Mouse (Mus musculus): ENCODE measurements around the gene Rhoc. TPM values are rescaled to one million over a fixed set of nuclear protein-coding genes. Genes with fewer than 3 reads are reported as not detected.
A peak's percentile ranks its signal among the peaks of the same experiment; 100 is the strongest.
"Not testable (repeated sequence)": the region's sequence is repeated elsewhere in the genome, so short reads cannot be mapped to it uniquely, and the experiment has no call there.

Rhoc gene
- total RNA-seq (2021) = 100 to 1,000 TPM in 1 of 2 experiments, 10 to 100 TPM in 1; 96.9 to 108 TPM

DNA sequence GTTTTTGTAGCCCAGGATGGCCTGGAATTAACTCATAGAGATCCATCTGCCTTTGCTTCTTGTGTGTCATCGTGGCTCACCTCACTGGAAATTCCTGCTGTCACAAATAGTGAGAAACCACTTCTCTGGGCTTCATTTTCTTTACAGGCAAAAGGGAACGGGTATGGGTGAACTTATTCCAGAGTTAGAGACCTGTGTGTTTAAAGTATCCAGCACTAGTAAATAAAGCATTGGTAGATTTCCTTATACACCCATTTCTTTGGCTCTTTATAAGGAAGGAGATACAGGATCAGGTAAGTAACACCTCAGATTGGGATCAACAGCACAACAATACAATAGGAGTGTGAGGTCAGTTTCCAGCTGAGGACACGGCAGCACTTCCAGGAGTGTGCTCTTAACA is at the start of gene Rhoc:
TSS of gene Rhoc (plus strand) at position 301 of the 400 bp plus-strand sequence.
- no peak for DNase-seq (ENCODE audit: low spot score)
- intact Hi-C loops (cut with DNase I) = loop anchor here (2.0 to 5.0 kb wide), 3 partner anchors 31 to 269 kb away; partner anchors contain the start of genes Capza1, Mov10 and St7l

DNA sequence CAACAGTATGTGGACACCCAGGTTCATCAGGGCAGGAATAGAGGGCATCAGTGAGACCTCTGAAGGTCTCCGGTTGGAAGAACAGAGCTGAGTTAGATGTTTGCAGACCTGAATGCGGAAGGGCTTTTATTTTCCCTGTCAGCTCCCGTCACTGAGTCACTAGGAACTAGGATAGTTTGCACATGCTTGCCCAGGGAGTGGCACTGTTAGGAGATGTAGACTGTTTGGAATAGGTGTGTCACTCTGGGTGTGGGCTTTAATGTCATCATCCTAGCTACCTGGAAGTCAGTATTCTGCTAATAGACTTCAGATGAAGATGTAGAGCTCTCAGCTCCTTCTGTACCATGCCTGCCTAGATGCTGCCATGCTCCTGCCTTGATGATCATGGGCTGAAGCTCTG is 46.2 kb upstream of the Rhoc start:
- DNase-seq (ENCODE audit: low spot score) = no peak
- intact Hi-C loops (cut with DNase I) = no loop called here

DNA sequence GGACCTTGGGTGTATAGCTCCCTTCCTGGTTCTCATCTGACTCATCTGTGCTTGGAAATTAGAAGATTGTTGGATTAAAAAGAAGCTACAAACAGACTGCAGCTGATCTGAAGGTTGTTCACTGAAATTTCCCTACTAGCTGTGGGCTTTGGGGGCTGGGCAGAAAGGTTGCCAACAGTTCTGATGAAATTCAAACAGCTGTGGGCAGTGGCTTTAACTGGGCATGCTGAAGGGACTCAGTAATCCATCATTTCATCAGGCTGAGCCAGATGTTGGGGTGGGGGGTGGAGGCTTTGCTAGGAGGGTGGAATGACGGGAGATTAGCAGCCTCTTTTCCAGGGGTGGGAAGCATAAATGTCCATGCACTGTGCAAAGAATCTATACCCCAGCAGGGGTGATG is 45.0 kb upstream of the Rhoc start:
- intact Hi-C loops (cut with DNase I) = no loop called here
- no peak for DNase-seq (ENCODE audit: low spot score)

DNA sequence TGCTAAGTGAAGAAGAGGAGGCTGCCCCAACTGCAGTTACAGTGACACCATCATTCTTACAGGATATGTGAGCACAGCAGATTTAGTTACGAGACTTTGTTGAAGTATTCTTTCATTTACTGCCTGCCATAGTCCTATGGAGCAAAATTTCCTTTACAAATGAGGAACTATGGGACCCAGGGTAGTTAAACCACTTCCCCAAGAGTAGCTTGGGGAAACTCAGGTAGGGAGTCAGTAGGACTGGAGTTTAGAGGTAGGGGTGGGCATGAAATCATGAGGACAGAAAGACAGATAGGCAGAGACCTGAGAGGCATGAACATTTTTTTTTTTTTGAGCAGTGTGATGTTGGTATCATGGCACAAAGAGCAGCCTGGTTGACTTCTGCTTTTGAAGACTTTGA is 44.3 kb upstream of the Rhoc start:
- no peak for DNase-seq (ENCODE audit: low spot score)
- intact Hi-C loops (cut with DNase I) = no loop called here

DNA sequence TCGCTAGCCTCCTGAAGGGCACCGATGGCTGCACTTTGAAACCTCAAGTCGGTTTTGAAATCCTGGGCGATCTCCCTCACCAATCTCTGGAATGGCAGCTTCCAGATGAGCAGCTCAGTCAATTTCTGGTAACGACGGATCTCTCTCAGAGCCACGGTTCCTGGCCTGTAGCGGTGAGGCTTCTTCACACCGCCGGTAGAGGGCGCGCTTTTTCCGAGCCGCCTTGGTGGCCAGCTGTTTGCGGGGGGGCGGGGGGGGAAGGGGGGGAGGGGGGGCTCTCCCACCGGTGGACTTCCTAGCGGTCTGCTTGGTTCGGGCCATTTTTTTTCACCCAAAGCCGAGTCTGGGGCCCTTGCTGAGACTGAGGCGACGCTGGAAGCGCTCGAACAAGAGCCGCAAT is 35.3 kb upstream of the Rhoc start:
- not testable (repeated sequence) for DNase-seq (ENCODE audit: low spot score)

DNA sequence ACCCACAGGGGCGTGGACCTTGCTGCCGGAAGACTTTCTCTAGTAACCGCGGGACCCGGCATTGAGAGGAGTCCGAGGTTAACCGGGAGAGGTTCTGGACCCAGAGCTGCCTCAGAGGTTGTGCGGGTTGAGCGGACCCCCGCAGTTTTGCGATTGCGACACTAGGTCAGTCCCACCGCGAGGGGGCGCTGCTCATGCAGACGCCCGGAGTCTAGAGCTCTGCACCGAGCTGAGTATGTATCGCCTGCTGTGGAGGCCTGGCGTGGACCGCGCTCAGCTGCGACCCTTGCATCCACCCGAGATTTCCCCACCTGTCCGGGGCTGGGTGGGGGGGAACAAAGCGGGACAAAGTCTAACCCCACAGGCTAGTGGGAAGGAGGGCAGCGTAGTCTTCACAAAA is 29.8 kb upstream of the Rhoc start:
- intact Hi-C loops (cut with DNase I) = no loop called here
- DNase-seq (ENCODE audit: low spot score) = peak; percentile 20

More for the DNA sequence above, 35.3 kb upstream of the Rhoc start:
- intact Hi-C loops (cut with DNase I) = not testable (repeated sequence)

DNA sequence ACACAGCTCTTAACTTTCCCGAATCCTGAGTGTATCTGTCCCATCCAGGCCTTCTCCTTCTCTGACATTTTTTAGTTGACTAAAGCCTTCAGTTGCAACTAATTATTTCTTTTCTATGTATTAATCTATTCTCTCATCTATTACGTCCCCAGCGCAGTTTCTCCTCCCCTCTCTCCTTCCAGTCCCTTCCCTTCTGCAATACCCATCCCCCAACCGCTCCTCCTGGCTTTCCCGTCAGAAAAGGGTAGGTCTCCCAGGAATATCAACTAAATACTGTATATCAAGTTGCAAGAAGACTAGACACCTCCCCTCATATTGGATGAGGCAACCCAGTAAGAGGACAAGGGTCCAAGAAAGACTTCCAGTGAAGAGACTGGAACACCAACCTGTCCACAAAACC is 29.3 kb upstream of the Rhoc start:
- DNase-seq (ENCODE audit: low spot score) = no peak
- intact Hi-C loops (cut with DNase I) = no loop called here

DNA sequence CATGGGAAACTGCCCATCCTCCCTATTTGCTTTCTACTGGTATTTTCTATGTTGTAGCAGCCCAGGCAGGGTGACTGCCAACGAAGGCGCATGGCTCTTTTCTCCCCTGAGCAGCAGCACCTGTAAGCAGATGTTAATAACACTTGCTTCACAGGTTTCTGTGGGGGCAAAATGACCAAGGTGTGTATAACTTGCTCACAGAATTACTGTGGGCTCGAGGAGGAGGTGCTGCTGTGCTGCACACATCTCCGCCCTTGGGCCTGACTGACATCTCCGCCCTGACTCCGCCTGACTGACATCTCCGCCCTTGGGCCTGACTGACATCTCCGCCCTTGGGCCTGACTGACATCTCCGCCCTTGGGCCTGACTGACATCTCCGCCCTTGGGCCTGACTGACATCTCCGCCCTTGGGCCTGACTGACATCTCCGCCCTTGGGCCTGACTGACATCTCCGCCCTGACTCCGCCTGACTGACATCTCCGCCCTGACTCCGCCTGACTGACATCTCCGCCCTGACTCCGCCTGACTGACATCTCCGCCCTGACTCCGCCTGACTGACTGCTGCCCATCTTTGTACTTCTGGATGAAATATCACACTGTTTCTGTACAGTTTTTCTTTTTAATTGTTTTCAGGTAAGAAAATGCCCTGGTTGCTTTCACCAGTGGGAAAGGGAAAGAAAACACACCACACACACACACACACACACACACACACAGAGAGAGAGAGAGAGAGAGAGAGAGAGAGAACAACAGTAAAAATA is 25.9 kb upstream of the Rhoc start:
- intact Hi-C loops (cut with DNase I); DNase-seq (ENCODE audit: low spot score): not testable (repeated sequence)

DNA sequence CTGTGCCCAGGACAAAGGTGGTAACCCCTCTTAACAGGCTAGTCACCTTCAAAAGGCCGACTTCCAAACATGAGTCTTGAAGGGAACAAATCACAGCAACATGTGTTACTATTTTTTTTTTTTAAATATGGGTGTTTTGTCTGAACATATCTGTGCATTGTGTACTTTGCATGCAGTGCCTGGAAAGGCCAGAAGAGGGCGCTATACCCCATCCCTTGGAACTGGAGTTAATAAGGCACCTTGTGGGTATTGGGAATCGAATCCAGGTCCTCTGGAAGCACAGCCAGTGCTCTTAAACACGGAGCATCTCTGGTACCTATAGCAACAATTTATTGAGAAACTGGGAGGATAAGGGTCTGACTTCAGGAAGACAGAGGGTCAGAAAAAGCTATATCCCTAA is 23.2 kb upstream of the Rhoc start:
- no peak for DNase-seq (ENCODE audit: low spot score)
- intact Hi-C loops (cut with DNase I) = no loop called here

DNA sequence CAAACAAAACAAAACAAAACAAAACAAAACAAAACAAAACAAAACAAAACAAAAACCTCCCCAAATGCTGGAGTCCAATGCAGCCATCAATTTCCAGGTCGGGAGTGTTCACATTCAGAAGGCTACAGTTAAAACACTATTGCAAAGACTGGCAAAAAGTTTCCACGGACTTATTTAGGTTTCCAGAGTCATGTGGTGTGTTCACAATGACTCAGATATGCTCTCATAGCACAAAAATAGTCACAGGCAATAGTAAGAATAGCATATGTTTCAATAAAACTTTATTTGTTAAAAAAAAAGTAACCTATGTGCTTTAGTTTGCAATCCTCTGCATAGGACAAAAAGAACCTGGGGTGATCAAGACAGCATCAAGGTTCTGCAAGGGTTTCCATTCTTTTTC is 21.0 kb upstream of the Rhoc start:
- DNase-seq (ENCODE audit: low spot score) = no peak
- intact Hi-C loops (cut with DNase I) = no loop called here

DNA sequence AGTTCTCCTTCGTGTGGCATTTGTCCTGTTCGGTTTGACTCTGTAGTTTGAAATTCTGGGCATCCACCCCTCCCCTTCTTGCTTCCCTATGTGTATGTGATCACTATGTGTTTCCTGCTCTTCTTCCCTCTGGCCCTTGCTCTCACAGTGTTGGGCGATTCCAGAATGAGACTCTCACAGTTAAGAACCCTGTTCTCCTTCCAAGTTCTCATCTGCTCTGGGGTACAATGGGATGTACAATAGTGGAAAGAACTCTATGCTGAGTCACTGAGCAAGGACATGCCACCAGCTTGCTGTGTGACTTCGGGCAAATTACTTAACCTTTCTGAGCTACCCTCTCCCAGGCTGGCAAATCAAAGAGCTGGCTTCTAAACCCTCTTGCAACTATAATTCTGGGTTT is 20.5 kb upstream of the Rhoc start:
- intact Hi-C loops (cut with DNase I) = no loop called here
- no peak for DNase-seq (ENCODE audit: low spot score)

DNA sequence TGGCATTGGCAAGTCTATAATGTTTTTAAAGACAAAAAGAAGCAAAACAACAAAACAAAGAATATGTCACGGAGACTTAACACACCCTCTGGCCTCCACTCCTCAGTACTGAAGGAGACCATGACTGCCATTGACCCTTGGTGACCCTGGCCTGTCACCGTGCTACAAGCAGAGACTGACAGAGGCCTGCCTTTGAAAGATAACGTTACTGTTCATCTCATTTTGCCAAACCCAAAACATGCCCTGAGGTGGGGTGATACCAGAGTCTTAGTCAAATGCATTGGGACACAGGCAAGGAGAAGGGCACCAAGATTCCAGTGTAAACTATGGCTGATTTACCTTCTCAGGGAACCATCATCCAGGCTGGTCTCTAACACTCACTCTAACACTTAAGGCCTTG is 19.0 kb upstream of the Rhoc start:
- intact Hi-C loops (cut with DNase I) = no loop called here

DNA sequence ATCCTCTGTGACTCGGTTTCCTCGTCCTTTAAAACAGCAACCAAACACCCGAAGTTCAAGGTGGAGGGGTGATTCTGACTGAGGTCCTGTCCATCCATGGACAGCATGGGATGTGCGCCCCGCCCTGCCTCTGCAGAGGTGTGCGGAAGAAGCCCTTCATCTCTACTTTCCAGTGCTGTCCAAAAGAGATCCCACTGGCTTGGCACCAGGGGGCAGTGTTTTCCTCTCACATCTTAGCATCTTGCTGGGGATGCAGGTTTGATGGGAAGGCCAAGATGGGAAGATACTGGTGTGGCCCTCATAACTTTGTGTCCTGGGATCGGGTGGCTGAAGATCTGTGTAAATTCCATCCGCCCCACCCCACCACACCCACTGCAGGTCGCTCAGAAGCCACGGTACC is 18.1 kb upstream of the Rhoc start:
- DNase-seq (ENCODE audit: low spot score) = no peak
- intact Hi-C loops (cut with DNase I) = loop anchor here (5.0 kb wide), 2 partner anchors 197 to 292 kb away; no protein-coding TSS in a partner anchor

More for the DNA sequence above, 19.0 kb upstream of the Rhoc start:
- DNase-seq (ENCODE audit: low spot score) = no peak

DNA sequence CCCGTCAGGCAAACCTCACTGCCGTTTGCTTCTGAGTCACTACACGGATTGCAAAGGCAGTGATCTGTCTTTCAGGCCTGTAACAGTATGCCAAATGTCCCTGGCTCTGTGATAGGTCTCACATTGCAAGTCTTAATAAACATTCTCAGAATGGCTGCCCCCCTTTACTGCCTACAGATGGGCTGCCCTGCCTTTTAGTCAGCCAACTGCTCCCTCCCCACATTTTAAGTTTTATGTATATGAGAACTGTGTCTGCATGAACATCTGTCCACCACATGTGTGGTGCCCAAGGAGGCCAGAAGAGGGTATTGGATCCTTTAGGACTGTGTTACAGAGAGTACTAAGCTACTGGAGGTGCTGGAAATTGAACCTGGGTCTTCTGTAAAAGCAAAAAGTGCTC is 17.3 kb upstream of the Rhoc start:
- intact Hi-C loops (cut with DNase I) = loop anchor here (5.0 kb wide), 2 partner anchors 196 to 291 kb away; no protein-coding TSS in a partner anchor
- DNase-seq (ENCODE audit: low spot score) = no peak

DNA sequence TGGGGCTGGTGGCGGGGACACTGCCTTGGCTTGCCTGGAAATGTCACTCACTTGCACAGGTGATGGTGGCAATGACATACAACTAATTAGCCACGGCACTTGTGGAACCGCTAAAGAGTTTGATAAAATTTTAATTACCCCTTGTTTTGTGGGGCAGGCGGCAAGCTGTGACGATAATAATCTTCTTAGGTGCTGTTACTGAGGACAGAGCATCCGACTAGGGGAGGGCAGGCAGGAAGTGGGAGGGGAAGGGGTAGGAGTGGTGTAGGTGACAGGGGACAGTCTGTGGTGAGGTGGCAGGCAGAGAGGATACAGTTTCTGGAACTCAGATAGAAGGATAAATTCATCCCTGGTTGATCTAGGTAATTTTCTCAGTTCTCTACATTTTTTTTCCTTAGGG is 16.7 kb upstream of the Rhoc start:
- intact Hi-C loops (cut with DNase I) = loop anchor here (5.0 kb wide), 2 partner anchors 196 to 291 kb away; no protein-coding TSS in a partner anchor
- no peak for DNase-seq (ENCODE audit: low spot score)

DNA sequence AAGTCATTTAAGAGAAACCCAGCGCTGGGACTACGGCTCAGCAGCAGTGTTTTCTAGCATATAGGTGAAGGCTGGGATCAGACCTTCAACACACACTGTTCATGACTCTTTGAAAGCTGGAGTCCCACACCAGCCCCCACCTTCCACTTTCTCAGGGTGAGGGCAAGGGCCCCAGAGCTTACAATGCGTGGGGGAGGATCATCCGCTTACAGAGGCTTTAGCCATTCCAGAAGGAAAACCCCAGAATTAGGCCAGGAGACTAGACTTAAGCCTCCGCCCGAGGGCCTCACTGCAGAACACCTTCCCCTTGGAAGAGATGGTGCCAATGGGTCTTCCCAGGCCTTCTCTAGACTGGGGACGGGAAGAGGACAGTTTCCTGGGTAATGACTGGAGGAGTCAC is 14.9 kb upstream of the Rhoc start:
- no peak for DNase-seq (ENCODE audit: low spot score)
- intact Hi-C loops (cut with DNase I) = loop anchor here (5.0 kb wide), 2 partner anchors 194 to 289 kb away; no protein-coding TSS in a partner anchor

DNA sequence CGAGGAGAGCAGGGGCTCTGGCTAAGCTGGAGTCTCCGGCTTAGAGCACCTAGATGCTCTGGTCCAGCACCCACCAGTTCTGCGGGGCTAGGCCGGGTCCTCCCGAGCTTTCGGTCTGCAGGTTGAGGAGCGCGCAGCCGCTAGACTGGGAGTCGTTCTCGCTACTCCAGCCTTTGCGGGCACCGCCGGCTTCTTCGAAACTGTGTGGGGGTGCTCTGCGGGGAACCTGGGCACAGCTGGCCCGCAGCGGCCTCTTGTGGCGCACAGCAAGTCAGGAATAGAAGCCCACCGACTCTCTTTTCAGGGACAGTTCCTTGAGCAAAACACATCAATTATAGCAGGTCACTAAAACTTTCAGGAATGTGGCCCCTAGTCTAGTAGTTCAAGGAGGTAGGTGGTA is 10.8 kb upstream of the Rhoc start:
- no peak for DNase-seq (ENCODE audit: low spot score)
- intact Hi-C loops (cut with DNase I) = loop anchor here (2.0 kb wide), 1 partner anchor 63 kb away; no protein-coding TSS in a partner anchor

DNA sequence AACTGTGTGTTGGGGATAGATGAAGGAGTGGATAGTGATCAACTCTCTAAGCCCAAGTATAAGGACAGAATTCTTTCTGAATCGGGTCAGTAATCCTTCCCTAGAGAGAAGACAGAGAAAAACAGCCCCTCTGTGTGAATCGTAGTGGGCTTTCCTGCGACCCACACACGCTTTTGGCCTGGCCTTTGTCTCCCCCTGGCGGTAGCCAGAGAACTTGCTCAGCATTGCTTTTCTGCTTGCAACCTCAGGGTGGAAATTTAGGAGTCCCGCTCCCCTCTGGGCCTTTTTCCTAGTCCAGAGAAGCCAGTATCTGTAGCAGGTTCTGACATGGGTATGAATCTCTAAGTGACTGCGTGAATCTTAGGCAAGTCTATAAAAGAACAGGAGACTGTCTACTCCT is 8.2 kb upstream of the Rhoc start:
- intact Hi-C loops (cut with DNase I) = no loop called here
- no peak for DNase-seq (ENCODE audit: low spot score)

DNA sequence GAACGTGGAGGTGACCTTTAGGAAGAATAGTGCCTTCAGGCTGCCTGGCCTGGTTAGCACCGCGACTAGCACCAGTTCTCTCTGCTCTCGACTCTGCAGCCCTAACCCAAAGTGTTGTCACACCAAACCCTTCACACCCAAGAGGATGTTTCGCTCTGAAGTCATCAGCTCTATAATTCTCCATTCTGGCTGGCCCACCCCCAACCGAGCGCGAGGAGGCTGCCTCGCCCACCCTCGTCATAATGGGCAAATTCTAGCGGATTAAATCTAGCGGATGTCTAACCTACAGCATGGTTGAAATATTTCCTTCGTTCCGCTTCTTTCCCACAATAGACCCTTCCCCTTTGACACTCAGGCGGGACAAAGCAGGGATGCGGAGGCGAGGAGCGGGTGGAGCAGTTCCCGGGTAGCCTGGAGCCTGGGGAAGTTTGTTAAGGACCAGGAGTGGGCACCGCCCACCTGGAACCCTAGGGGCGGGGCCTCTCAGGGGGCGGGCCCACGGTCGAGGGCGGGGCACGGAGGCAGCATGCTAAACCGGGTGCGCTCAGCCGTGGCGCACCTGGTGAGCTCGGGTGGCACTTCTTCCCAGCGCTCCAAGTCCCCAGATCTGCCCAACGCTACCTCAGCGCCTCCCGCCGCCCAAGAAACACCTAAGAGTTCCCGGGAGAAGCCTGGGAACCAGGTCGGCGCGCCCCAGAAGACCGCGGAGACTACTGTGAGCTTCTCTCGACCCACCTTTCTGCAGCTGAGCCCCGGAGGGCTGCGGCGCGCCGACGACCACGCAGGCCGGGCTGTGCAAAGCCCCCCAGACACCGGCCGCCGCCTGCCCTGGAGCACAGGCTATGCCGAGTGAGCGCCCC is 7.4 kb upstream of the Rhoc start, which contains the start of gene Ppm1j:
TSS of gene Ppm1j (plus strand) at position 496 of the 860 bp plus-strand sequence.
- DNase-seq (ENCODE audit: low spot score) = peak; percentile 72
- intact Hi-C loops (cut with DNase I) = no loop called here

DNA sequence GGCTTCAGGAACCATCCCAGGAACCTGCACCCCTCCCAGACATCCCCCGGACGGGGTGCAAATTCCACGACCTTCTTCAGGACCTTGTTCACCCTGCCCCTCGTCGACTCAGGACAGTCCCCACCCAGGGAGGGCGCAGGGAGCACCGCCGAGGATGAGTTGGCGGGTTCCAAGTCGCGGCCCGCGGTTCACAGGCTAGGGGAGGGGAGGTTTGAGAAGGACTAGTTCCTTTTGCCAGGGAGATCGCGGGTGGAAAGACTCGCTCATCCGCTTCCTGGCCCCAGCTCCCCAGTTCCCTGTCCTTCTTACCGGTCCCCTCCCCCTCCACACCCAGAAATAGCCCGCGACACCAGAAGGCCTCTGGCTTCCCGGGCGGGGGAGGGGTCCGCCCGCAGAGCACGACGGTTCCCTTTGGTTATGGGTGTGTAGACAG is 6.7 kb upstream of the Rhoc start, which contains the start of gene Fam19a3:
TSS of gene Fam19a3 (minus strand) at position 370 of the 433 bp plus-strand sequence.
- no peak for DNase-seq (ENCODE audit: low spot score)
- intact Hi-C loops (cut with DNase I) = no loop called here
